Mouse (Mus musculus): ENCODE measurements around the gene Syn3.

Gene Syn3

DNA sequence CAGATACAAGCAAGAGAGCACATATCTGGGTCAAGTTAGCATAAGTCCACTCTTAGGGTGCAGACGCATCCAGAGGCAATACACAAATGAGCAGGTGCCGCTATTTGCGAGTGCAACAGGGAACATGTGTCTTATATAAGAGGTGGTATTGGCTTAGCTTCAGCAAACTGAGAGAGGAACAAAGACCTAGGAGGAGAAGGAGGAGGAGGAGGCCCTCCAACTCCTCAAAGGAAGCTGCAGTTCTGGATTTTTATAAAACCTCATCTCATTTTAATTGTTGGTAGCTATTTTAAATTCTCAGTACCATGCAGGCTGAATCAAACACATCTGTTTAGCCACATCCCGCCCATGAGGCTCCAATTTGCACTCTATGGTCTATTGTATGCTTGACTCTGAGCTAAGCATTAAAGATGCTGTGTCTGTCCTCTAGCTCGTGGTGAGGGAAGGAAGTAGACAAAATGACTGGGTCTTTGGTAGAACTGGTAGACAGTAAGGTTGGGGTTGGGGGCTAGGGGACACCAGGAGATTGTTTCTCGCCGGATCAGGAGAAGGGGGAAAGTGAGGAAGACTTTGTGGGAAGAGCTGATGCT, 219.0 kb downstream of the Syn3 start:
- no peak for DNase-seq (ENCODE audit: low spot score in 2 of 2)

DNA sequence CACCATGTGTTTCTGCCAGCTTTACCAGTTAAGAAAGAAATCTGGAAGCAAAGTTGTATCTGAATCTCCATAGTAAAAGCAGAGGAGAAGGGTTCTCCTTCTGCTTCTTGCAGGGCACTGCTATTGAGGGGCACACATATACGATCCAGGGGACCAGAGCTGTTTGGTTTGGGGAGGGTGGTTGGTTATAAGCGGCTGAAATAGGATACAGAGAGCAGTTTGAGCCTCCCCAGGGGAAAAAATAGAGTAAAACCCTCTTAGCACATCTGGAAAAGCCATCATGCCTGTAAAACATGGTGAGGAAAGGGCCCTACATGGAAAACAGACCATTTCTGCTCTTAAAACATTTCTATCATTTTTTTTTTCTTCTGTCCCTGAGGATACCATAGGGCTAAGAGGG, 220.2 kb downstream of the Syn3 start:
- no peak for DNase-seq (ENCODE audit: low spot score in 2 of 2)

DNA sequence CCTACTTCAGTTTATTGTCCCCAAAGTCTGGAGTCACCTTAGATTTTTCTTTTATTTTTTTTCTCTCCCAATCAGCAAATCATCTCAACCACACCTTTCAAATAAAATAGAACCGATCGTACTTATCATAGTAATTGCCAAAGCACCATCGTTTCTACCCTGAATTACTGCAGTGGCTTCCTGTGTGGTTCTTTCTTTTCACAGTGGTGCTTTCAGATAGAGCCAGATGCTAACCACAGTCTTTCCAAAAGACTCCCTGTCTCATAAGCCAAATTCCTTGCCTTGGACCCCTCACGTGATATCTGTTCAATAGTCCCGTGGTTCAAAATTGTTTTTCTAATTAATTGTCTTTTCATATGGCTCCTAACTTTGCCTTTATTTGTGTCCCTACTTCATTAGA, 221.4 kb downstream of the Syn3 start:
- DNase-seq (ENCODE audit: low spot score in 2 of 2) = no peak

- no peak for DNase-seq (ENCODE audit: low spot score in 2 of 2)
Observed at GRCm38 (mm10) chr10:86275585-86275984, 223.1 kb downstream of the Syn3 start.

- DNase-seq (ENCODE audit: low spot score in 2 of 2) = no peak
Observed at GRCm38 (mm10) chr10:86273410-86274191, 225.1 kb downstream of the Syn3 start.

DNA sequence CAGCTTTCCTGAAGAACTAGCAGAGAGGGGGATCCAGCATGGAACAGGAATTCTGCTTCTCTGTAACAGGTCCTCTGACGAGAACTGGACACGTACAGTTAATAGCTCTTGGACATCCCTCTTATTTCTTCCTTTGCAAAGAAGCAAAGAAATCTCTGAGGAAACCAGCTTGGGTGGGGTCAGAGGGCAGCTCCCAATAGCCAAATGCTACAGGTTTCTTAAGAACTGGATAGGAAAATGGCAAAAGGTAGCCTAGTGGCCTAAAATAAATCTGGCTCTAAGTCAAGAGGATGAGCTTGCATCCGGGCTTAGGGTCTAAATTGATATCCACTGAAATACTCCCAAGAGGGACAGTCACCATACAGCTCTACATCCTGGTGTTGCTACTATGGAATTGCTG, 225.9 kb downstream of the Syn3 start:
- DNase-seq (ENCODE audit: low spot score in 2 of 2) = no peak

- DNase-seq (ENCODE audit: low spot score in 2 of 2) = no peak
Observed at GRCm38 (mm10) chr10:86270254-86270653, 228.4 kb downstream of the Syn3 start.

GRCm38 (mm10) chr10:86264618-86265017, 234.1 kb downstream of the Syn3 start:
- no peak for DNase-seq (ENCODE audit: low spot score in 2 of 2)

- DNase-seq (ENCODE audit: low spot score in 2 of 2) = no peak
Observed at GRCm38 (mm10) chr10:86261725-86262124, 237.0 kb downstream of the Syn3 start.

DNA sequence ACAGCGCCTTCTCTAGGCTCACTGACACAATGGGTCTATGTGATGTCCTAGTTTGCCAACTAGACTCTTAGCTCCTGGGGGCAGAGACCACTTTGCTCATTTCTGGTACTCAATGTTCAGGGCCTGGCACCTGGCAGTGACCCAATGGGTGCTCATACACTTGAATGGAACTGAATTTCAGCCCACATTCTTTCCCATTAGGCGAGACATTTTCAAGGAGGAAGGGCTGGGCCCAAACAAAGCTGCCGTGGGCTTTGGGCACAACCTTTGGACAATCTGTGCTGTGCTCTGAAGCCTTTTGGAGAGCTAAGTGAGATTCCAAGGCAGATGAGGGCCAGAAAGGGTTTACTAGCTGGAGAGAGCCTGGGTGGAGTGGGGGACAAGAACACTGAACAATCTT, 239.7 kb downstream of the Syn3 start:
- no peak for DNase-seq (ENCODE audit: low spot score in 2 of 2)

DNA sequence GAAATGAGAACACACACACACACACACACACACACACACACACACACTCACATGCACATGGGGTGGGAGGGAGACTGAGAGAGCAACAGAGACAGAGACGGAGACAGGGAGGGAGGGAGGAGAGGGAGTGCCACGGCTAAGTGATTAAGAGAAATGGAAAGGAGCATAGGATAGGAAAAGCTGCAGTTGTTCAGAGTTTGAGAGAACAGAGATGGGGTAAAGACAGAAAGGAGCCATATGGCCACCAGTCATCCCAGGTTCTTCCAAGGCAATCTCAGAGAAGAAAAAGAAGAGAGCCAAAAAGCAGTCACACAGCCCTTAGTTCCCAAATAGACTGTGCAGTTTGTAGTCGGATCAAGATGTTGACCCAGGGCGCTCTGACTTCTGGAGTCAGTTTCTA, 240.7 kb downstream of the Syn3 start:
- no peak for DNase-seq (ENCODE audit: low spot score in 2 of 2)

DNA sequence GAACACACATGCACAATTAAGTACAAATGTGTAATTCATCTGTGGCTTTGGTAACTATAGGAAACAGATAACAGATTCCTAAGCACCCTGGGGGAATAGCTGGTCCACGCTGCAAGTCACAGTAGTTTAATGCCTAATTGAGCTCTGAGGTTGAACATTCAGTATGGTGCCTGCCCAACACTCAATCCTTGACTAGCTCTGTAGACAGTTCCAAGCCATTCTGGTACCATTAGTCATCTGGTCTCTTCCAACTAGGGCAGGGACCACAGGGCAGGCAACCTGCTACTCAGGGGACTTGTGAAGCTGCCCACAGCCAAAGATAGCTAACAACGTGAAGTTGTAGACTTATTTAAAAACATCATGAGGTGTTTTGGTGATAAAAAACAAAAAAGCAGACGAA, 241.7 kb downstream of the Syn3 start:
- no peak for DNase-seq (ENCODE audit: low spot score in 2 of 2)

DNA sequence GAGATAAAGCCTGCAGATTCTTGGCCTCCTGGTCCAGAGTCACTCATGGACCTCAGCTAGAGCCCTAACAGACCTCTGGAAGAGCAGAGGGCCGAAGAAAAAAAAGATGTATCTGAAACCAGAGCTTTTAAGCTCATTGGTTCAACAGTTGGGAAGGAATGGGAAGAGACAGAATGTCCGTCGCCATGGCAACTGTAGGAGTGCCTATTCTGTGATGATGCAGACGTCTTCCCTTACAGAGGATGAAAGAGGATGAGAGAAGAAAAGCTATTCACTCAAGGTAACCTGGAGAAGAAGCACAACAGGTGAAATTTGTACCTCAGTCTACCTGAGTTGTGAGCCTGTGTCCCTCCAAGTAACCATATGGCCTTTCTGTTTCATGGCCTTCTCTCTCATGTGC, 242.5 kb downstream of the Syn3 start:
- DNase-seq (ENCODE audit: low spot score in 2 of 2) = peak; percentile 86 to 91

DNA sequence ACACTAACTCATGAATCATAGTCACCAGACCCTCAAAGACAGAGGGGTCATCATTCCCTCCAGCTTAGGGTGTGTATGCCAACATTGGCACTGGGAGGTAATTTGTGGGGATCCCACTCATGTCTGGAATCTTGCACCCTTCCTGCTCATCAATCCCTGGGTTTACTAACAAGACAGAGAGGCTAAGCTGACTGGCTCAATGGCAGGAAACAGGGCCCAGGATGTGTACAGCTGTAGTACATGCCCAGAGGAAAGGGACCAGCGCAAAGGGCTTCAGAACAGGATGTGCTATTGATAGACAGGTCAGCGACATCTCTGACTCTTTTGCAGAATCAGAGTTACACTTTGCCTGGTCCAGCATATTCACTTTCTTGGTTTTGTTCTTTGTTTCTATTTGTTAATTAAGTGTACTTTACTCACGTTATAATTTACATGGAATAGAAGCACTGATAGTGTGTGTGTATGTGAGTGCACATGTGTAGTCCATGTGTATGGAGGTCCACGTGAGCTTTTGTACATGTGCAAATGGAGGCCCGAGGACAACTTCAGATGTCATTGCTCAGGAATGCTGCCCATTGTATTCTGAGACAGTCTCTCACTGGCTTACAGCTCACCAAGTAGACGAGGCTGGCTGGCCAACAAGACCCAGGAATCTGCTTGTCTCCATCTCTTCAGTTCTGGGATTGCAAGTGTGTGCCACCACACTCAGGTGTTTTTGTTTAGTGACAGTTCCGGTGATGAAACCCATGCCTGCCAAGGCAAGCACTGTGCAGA, 248.4 kb downstream of the Syn3 start:
- no peak for DNase-seq (ENCODE audit: low spot score in 2 of 2)

GRCm38 (mm10) chr10:86249283-86249682, 249.4 kb downstream of the Syn3 start:
- peak; percentile 32 to 57 for DNase-seq (ENCODE audit: low spot score in 2 of 2)

DNA sequence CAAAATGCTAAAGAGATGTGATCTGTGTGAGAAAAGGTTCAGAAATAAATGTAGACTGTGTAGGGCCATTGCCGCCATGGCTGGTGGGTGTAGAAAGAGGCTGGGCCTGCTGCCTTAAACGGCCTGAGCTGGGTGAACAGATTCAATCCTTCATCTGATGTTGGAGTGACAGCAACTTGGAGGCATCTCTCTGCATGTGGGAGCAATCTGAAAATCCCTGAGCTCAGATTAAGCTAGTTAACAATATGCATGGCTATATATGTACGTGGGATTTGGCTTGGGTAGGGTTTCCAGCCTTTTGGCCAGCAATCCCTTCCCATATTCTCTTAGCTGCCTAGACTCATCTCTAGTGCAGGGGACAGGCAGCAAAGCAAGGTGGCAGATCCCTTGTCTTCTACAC, 249.9 kb downstream of the Syn3 start:
- peak; percentile 22 to 58 for DNase-seq (ENCODE audit: low spot score in 2 of 2)

- DNase-seq (ENCODE audit: low spot score in 2 of 2) = peak; percentile 25 to 34
Observed at GRCm38 (mm10) chr10:86248131-86248740, 250.5 kb downstream of the Syn3 start.

GRCm38 (mm10) chr10:86245396-86245795, 253.3 kb downstream of the Syn3 start:
- peak in 1 of 2 experiments; percentile 55 for DNase-seq (ENCODE audit: low spot score in 2 of 2)

DNA sequence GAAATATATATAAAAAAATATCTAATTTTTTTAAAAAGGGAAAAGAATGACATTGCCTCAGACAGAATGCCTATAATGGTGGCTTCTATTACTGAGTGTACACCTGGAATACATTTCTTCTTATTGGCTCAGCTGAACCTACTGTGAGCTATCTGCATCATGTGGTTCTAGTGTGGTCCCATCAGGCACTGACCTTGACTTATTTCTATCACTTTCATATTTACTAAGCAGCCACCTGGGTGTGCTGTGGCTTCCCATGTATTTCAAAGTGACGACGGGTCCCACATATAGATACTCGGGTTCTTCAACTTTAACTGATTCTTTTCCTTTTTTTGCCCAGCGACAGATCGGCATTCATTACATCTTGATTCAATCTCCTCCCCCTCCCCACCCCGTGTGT, 255.2 kb downstream of the Syn3 start:
- no peak for DNase-seq (ENCODE audit: low spot score in 2 of 2)

DNA sequence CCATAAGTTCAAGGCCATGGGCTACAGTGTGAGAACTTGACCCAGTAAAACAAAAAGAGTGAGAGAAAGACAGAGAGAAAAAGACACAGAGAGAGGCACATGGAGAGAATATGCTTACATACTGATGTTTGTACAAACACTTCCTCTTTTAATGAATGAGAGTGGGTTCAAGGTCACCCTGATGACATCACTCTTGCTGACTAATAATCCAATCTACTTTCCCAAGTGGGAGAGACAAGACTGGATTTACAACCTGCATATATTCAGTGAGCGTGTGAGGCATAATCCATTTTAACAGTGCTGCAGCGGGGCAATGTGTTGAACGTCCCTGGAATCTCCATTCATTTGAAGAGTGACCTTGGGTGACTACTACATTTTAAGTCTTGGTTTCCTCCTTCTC, 256.0 kb downstream of the Syn3 start:
- DNase-seq (ENCODE audit: low spot score in 2 of 2) = no peak

DNA sequence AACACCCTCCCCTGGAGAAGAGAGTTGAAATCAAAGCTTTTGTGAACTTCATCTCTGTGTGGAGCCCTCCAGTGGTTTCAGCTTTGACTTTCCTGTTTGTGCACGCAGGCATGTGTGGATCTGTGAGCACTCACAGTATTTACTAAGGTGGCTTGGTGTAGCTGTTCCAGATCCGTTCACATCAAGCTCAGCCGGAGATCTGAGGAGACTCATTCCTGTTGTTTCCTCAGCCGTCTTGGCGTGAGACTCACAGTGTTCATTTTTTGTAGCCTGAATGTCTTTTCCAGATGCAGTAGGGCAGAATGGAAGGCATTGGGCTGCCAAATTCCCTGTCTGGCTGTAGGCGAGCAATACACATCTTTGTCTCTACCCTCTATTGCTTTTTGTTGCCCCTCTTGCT, 268.7 kb downstream of the Syn3 start:
- DNase-seq (ENCODE audit: low spot score in 2 of 2) = no peak

DNA sequence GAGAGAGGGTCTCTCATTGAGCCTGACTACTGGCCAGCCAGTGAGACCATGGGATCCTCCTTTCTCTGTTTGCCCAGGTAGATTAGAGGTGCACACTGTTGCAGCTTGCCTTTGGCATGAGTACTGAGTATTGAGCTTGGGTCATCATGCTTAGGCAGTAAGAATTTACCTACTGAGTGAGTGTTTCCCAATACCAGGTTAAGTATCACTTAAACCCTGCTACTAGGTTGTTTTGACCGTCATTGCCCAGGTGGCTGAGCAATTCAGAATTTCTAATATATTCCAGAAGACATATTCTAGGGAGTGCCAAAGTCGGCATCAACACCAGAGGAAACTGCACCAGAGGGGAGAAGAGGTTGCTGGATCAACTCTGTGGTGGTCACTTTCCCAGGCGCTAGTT, 273.2 kb downstream of the Syn3 start:
- no peak for DNase-seq (ENCODE audit: low spot score in 2 of 2)

Data from right cerebral cortex, postnatal 10 days (tissue).